Mouse (Mus musculus) myocyte (in vitro differentiated cells): ENCODE data around the gene Gm13283.

Experiments used
- E2F4 ChIP-seq: IDR thresholded peaks from one replicate; pipeline ENCODE4 v1.6.1; 2011; ENCODE audit warnings: mild to moderate bottlenecking, control low read depth, moderate library complexity; ENCODE audit not compliant: insufficient read depth
- MAX ChIP-seq: IDR thresholded peaks from one replicate; pipeline ENCODE4 v1.6.1; 2011; ENCODE audit warnings: low read depth, mild to moderate bottlenecking, control low read depth
- MYOD1 ChIP-seq, 3 experiments: IDR thresholded peaks; one replicate each; pipeline ENCODE4 v1.6.1; 2011; ENCODE audit warnings: control low read depth in 2 of 3, low read depth in 2 of 3, mild to moderate bottlenecking in 2 of 3, moderate library complexity in 1 of 3; ENCODE audit not compliant: insufficient read length in 2 of 3, control insufficient read depth in 1 of 3
- MYOG ChIP-seq, 3 experiments: IDR thresholded peaks; one replicate each; pipeline ENCODE4 v1.6.1; 2011; ENCODE audit warnings: control low read depth in 2 of 3, low read depth in 2 of 3, mild to moderate bottlenecking in 2 of 3; ENCODE audit not compliant: insufficient read length in 2 of 3, control insufficient read depth in 1 of 3, insufficient read depth in 1 of 3
- POLR2A ChIP-seq: IDR thresholded peaks from one replicate; pipeline ENCODE4 v1.6.1; 2011; ENCODE audit warnings: low read depth, mild to moderate bottlenecking, control low read depth, moderate library complexity; ENCODE audit not compliant: insufficient read length
- POLR2AphosphoS2 ChIP-seq: IDR thresholded peaks from one replicate; pipeline ENCODE4 v1.6.1; 2011; ENCODE audit warnings: low read depth, control low read depth; ENCODE audit not compliant: insufficient read length
- SRF ChIP-seq: IDR thresholded peaks from one replicate; pipeline ENCODE4 v1.6.1; 2011; ENCODE audit warnings: low read depth; ENCODE audit not compliant: control insufficient read depth, insufficient read length
- TCF12 ChIP-seq: IDR thresholded peaks from one replicate; pipeline ENCODE4 v1.6.1; 2011; ENCODE audit warnings: mild to moderate bottlenecking, control low read depth; ENCODE audit not compliant: poor library complexity, insufficient read depth, severe bottlenecking
- TCF3 ChIP-seq: IDR thresholded peaks from one replicate; pipeline ENCODE4 v1.6.1; 2011; ENCODE audit warnings: low read depth, control low read depth; ENCODE audit not compliant: insufficient read length

GRCm38 (mm10) chr4:88721791-88722721 lies 37.9 kb upstream of the Gm13283 start, which contains the start of the genes Gm26566 and Klhl9:
- TF ChIP-seq POLR2A, result peak; percentile 88
- TF ChIP-seq SRF, result no peak
- no peak for TF ChIP-seq E2F4
- TF ChIP-seq POLR2AphosphoS2, result peak; percentile 79
- no peak for TF ChIP-seq TCF3
- TF ChIP-seq TCF12, result no peak
- peak in 1 of 3 experiments; percentile 10 for TF ChIP-seq MYOD1 (IDR thresholded peaks at IDR 0.05; ENCODE audit: control insufficient read depth in 1 of 3, insufficient read length in 2 of 3, low read depth in 2 of 3)
- TF ChIP-seq MAX, result no peak
- peak in 1 of 3 experiments; percentile 25 for TF ChIP-seq MYOG (IDR thresholded peaks at IDR 0.05; ENCODE audit: control insufficient read depth in 1 of 3, insufficient read depth in 1 of 3, insufficient read length in 2 of 3, low read depth in 2 of 3)
